ENCODE assay signal across 8 mouse cellular contexts in genomic region chr8:117898015-117898414, GRCm38 (mm10).
DNase-seq lines count a peak whose midpoint lies in the region; ATAC-seq and TF ChIP-seq lines count a peak whose summit lies in the region.
"Had no signal": no experiment of that assay in that cellular context is flagged by ENCODE, and none has a peak within 500 bp of the region (broad histone marks: within the 10 kb centered on the region; RNA-seq: fewer than 3 reads in every experiment).

No protein-coding gene starts in this region.

- H3K4me1 ChIP-seq in kidney, embryonic 14.5 days (ENCODE audit: control insufficient read depth, insufficient read depth, low read length), result no peaks in the 10 kb centered on the region
- no peaks in the 10 kb centered on the region for H3K4me1 ChIP-seq in CH12.LX (ENCODE audit: control insufficient read depth in 1 of 2, insufficient read depth in 2 of 2)
- no peaks in the 10 kb centered on the region for H3K4me1 ChIP-seq in forebrain, embryonic 12.5 days
- no peaks in the 10 kb centered on the region for H3K4me1 ChIP-seq in limb, embryonic 14.5 days (ENCODE audit: control insufficient read depth, insufficient read depth, low read length)
- H3K4me1 ChIP-seq: limb, embryonic 15.5 days had no signal

- in situ Hi-C loops in CH12.LX (cut with MboI; ENCODE audit: low pct_ligation_motif_present, low pct_unique_long_range_greater_than_20kb, low sequenced_read_pairs), result no loop called here

- no peak for ATAC-seq in kidney, embryonic 14.5 days (ENCODE audit: low FRiP score, low TSS enrichment)
- ATAC-seq in forebrain, embryonic 12.5 days (ENCODE audit: low FRiP score), result 0 out of 2 replicates have a peak, but pooled peaks have one; percentile 57
- no peak for ATAC-seq in limb, embryonic 14.5 days (ENCODE audit: low FRiP score, low read depth)

- peak; percentile 12 for DNase-seq in kidney, postnatal 14 days
- DNase-seq in CH12.LX (ENCODE audit: extremely low read depth), result peak; percentile 27
- peak; percentile 13 for DNase-seq in Muller cell, postnatal 12 days (ENCODE audit: inconsistent ontology term)
- peak; percentile 29 for DNase-seq in limb, embryonic 14.5 days (ENCODE audit: low spot score)
- no peak for DNase-seq in urinary bladder, adult 2 months (ENCODE audit: low spot score)

- TF ChIP-seq RAD21 in CH12.LX (IDR thresholded peaks at IDR 0.05; ENCODE audit: low read depth, low read length), result peak; percentile 55

- no peak for TF ChIP-seq EP300 in CH12.LX (IDR thresholded peaks at IDR 0.05; ENCODE audit: low read length)

- no peaks in the 10 kb centered on the region for H3K79me2 ChIP-seq in CH12.LX (replicated peaks; ENCODE audit: control insufficient read depth, extremely low read depth, insufficient read depth, poor library complexity, severe bottlenecking)

- H3K4me2 ChIP-seq in kidney, embryonic 14.5 days (replicated peaks; ENCODE audit: low read depth, low read length), result no peak overlapping the region
- H3K4me2 ChIP-seq in CH12.LX (ENCODE audit: insufficient read depth, low read depth, poor library complexity, severe bottlenecking), result no peak overlapping the region
- no peak overlapping the region for H3K4me2 ChIP-seq in forebrain, embryonic 12.5 days
- no peak overlapping the region for H3K4me2 ChIP-seq in limb, embryonic 14.5 days (replicated peaks; ENCODE audit: low read depth, low read length, severe bottlenecking)
- H3K4me2 ChIP-seq: limb, embryonic 15.5 days had no signal

- H3K9me3 ChIP-seq in kidney, embryonic 14.5 days (ENCODE audit: control insufficient read depth, low read length), result no peaks in the 10 kb centered on the region
- H3K9me3 ChIP-seq in CH12.LX (replicated peaks; ENCODE audit: low read length), result no peaks in the 10 kb centered on the region
- no peaks in the 10 kb centered on the region for H3K9me3 ChIP-seq in forebrain, embryonic 12.5 days
- H3K9me3 ChIP-seq in limb, embryonic 14.5 days (ENCODE audit: control insufficient read depth, low read length), result no peaks in the 10 kb centered on the region
- H3K9me3 ChIP-seq: limb, embryonic 15.5 days had no signal

- TF ChIP-seq CTCF in CH12.LX (conservative IDR thresholded peaks at IDR 0.05 in 1 of 2, IDR thresholded peaks at IDR 0.05 in 1 of 2; ENCODE audit: low read depth in 2 of 2, low read length in 2 of 2), result peak in 1 of 2 experiments; percentile 65; a peak in 2 of 4 replicates

- H3K4me3 ChIP-seq in kidney, embryonic 14.5 days (ENCODE audit: low read length), result no peak overlapping the region
- H3K4me3 ChIP-seq in CH12.LX (replicated peaks in 1 of 3; ENCODE audit: low read depth in 2 of 3, low read length in 2 of 3, poor library complexity in 1 of 3), result no peak overlapping the region
- H3K4me3 ChIP-seq in forebrain, embryonic 12.5 days (replicated peaks), result no peak overlapping the region
- H3K4me3 ChIP-seq in limb, embryonic 14.5 days (replicated peaks; ENCODE audit: low read length), result no peak overlapping the region
- H3K4me3 ChIP-seq: limb, embryonic 15.5 days had no signal

- H3K27ac ChIP-seq in kidney, embryonic 14.5 days (ENCODE audit: low read depth, low read length), result no peak overlapping the region
- no peak overlapping the region for H3K27ac ChIP-seq in CH12.LX (ENCODE audit: insufficient read depth, low read depth)
- H3K27ac ChIP-seq in forebrain, embryonic 12.5 days, result no peak overlapping the region
- no peak overlapping the region for H3K27ac ChIP-seq in limb, embryonic 14.5 days (replicated peaks; ENCODE audit: low read depth, low read length)
- H3K27ac ChIP-seq: limb, embryonic 15.5 days had no signal

- TF ChIP-seq POLR2A in CH12.LX (IDR thresholded peaks at IDR 0.05; ENCODE audit: low read depth, low read length), result no peak
- TF ChIP-seq POLR2A in limb, embryonic 14.5 days (IDR thresholded peaks at IDR 0.05; ENCODE audit: borderline replicate concordance, extremely low read depth, insufficient read depth, insufficient read length), result no peak

- H3K9ac ChIP-seq in kidney, embryonic 14.5 days (ENCODE audit: low read depth, low read length), result no peak overlapping the region
- no peak overlapping the region for H3K9ac ChIP-seq in CH12.LX (ENCODE audit: insufficient read depth, low read depth)
- no peak overlapping the region for H3K9ac ChIP-seq in forebrain, embryonic 12.5 days
- no peak overlapping the region for H3K9ac ChIP-seq in limb, embryonic 14.5 days (ENCODE audit: low read depth, low read length, severe bottlenecking)
- H3K9ac ChIP-seq: limb, embryonic 15.5 days had no signal

- dilution Hi-C loops in CH12.LX (cut with MboI; ENCODE audit: extremely low pct_ligation_motif_present, extremely low pct_unique_long_range_greater_than_20kb, low sequenced_read_pairs), result no loop called here

- no peaks in the 10 kb centered on the region for H3K27me3 ChIP-seq in kidney, embryonic 14.5 days (ENCODE audit: control insufficient read depth, insufficient read depth, low read length)
- peaks cover 17% of the 10 kb centered on the region for H3K27me3 ChIP-seq in CH12.LX (replicated peaks)
- H3K27me3 ChIP-seq in forebrain, embryonic 12.5 days, result no peaks in the 10 kb centered on the region
- no peaks in the 10 kb centered on the region for H3K27me3 ChIP-seq in limb, embryonic 14.5 days (ENCODE audit: control insufficient read depth, insufficient read depth, low read length)
- H3K27me3 ChIP-seq: limb, embryonic 15.5 days had no signal

- H3K36me3 ChIP-seq in kidney, embryonic 14.5 days (ENCODE audit: control insufficient read depth, insufficient read depth, low read length), result no peaks in the 10 kb centered on the region
- H3K36me3 ChIP-seq in CH12.LX (replicated peaks in 1 of 2; ENCODE audit: control insufficient read depth in 1 of 2, insufficient read depth in 1 of 2, low read length in 1 of 2), result no peaks in the 10 kb centered on the region
- H3K36me3 ChIP-seq in forebrain, embryonic 12.5 days (replicated peaks), result no peaks in the 10 kb centered on the region
- H3K36me3 ChIP-seq in limb, embryonic 14.5 days (ENCODE audit: control insufficient read depth, insufficient read depth, low read length), result no peaks in the 10 kb centered on the region
- H3K36me3 ChIP-seq: limb, embryonic 15.5 days had no signal

- 70% methylated on average over 5 of the region's 5 CpGs for WGBS in kidney, embryonic 14.5 days
- 81% methylated on average over 5 of the region's 5 CpGs for WGBS in forebrain, embryonic 12.5 days
- WGBS in limb, embryonic 14.5 days, result 70% methylated on average over 5 of the region's 5 CpGs

TF ChIP-seq in CH12.LX, 34 proteins besides CTCF, POLR2A, EP300 and RAD21:
- TF ChIP-seq ETS1 (conservative IDR thresholded peaks at IDR 0.05; ENCODE audit: low read depth, low read length) (no peak), SMC3 (IDR thresholded peaks at IDR 0.05; ENCODE audit: low read depth, low read length) (peak; percentile 42; the same call in 1 of the 2 replicates)
